In the genomic region with DNA sequence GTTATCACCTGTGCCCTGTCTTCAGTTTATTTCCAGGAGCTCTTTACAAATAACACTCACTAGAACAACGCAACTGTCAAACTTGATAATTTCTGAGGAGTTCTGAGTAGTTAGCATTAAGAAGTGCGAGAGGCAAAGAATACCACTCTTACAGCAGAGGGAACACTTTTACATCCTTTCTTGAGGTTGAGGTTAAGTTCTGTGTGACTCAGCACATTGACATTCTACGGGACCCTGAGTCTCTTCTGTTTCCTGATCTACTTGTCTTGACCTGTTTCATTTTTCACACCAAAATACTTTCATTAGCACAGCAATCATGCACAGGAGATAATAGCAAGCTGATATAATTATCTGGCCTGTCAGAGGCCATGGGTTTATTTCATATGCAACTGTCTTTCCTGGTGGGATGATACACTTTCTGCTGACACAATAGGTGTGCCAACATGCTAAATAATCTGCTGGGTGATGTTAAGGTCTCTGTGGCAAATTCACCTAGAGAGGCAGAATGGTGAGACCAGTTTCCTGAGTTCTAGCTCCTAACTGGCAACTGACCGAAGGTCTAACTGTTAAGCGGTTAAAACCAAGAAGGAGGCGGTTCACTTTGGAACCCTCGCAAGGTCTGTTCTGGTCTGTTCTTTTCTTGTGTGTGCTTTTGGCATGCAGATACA, we compare ENCODE assay signal across 16 mouse cellular contexts. TPM values are rescaled to one million over a fixed set of nuclear protein-coding genes. Genes with fewer than 3 reads are reported as not detected.
DNase-seq lines count a peak whose midpoint lies in the region; ATAC-seq and TF ChIP-seq lines count a peak whose summit lies in the region.
"Had no signal": no experiment of that assay in that cellular context is flagged by ENCODE, and none has a peak within 500 bp of the region (broad histone marks: within the 10 kb centered on the region; RNA-seq: fewer than 3 reads in every experiment).

No protein-coding gene starts in this region.

- no peak for TF ChIP-seq RAD21 in MEL (IDR thresholded peaks at IDR 0.05; ENCODE audit: low read depth, low read length)

- H3K36me3 ChIP-seq in heart, embryonic 16.5 days (ENCODE audit: control insufficient read depth, insufficient read depth): no peaks in the 10 kb centered on the region
- peaks cover 3 to 78% of the 10 kb centered on the region in 2 experiments; a peak in 3 of 4 replicates for H3K36me3 ChIP-seq in MEL (ENCODE audit: control insufficient read depth in 1 of 2, insufficient read depth in 2 of 2, low read length in 2 of 2)
- H3K36me3 ChIP-seq: neural tube, embryonic 15.5 days had no signal

- H3K9ac ChIP-seq in heart, embryonic 16.5 days (ENCODE audit: low read length): no peak overlapping the region
- H3K9ac ChIP-seq in MEL (ENCODE audit: control insufficient read depth, low read depth, low read length, poor library complexity, severe bottlenecking): peak overlapping the region; percentile 69
- H3K9ac ChIP-seq: neural tube, embryonic 15.5 days had no signal

- no peak for TF ChIP-seq CTCF in MEL (IDR thresholded peaks at IDR 0.05 in 2 of 3, conservative IDR thresholded peaks at IDR 0.05 in 1 of 3; ENCODE audit: control insufficient read depth in 1 of 3, insufficient read depth in 1 of 3, low read depth in 2 of 3, low read length in 3 of 3, poor library complexity in 1 of 3, severe bottlenecking in 1 of 3)

- TF ChIP-seq POLR2A in MEL (IDR thresholded peaks at IDR 0.05; ENCODE audit: control insufficient read depth in 1 of 2, insufficient read depth in 1 of 2, low read depth in 1 of 2, low read length in 2 of 2, poor library complexity in 1 of 2): peak in 1 of 2 experiments; percentile 52; a peak in 2 of 4 replicates

- H3K9me3 ChIP-seq in heart, embryonic 16.5 days (replicated peaks; ENCODE audit: control insufficient read depth, low read length): no peaks in the 10 kb centered on the region
- H3K9me3 ChIP-seq in MEL (replicated peaks; ENCODE audit: insufficient read depth, low read length): no peaks in the 10 kb centered on the region
- H3K9me3 ChIP-seq: neural tube, embryonic 15.5 days had no signal

- H3K27me3 ChIP-seq in heart, embryonic 16.5 days (ENCODE audit: control insufficient read depth, insufficient read depth, low read length): no peaks in the 10 kb centered on the region
- no peaks in the 10 kb centered on the region for H3K27me3 ChIP-seq in MEL (ENCODE audit: control insufficient read depth in 1 of 2, insufficient read depth in 2 of 2, low read length in 2 of 2)
- H3K27me3 ChIP-seq: neural tube, embryonic 15.5 days had no signal

- ATAC-seq in heart, embryonic 16.5 days (replicated peaks; ENCODE audit: extremely low read depth, insufficient read depth, low FRiP score): no peak
- ATAC-seq in granulocyte monocyte progenitor cell, adult 5-6 weeks (replicated peaks; ENCODE audit: poor library complexity, severe bottlenecking): peak; percentile 80

- no peak overlapping the region for H3K4me2 ChIP-seq in heart, embryonic 16.5 days (ENCODE audit: low read depth, low read length)
- H3K4me2 ChIP-seq: neural tube, embryonic 15.5 days had no signal

- WGBS in heart, embryonic 16.5 days: 75% methylated on average over 7 of the region's 7 CpGs

- H3K79me2 ChIP-seq in MEL (ENCODE audit: control insufficient read depth, insufficient read depth, low read length, poor library complexity): peaks cover 62% of the 10 kb centered on the region

- H3K4me3 ChIP-seq in heart, embryonic 16.5 days (ENCODE audit: low read length): no peak overlapping the region
- peak overlapping the region; percentile 36 to 53 for H3K4me3 ChIP-seq in MEL (ENCODE audit: control insufficient read depth in 1 of 2, insufficient read depth in 1 of 2, low read depth in 2 of 2, low read length in 2 of 2)
- H3K4me3 ChIP-seq: neural tube, embryonic 15.5 days had no signal

- no peak for DNase-seq in heart, adult 9 months (ENCODE audit: low spot score in 2 of 2)
- peak; percentile 51 for DNase-seq in 3T3-L1 (ENCODE audit: low read depth, low spot score)
- DNase-seq in MEL (ENCODE audit: low read depth, low spot score): peak; percentile 91
- no peak for DNase-seq in urinary bladder, postnatal 25 days (ENCODE audit: low spot score)
- DNase-seq in lung, postnatal 4 days: no peak
- DNase-seq: adrenal gland, postnatal 25 days; cerebellum, adult 11 months; embryo, embryonic 11 days; heart, postnatal 10 days; kidney, postnatal 4 days; thymus, postnatal 4 days had no signal

- peak; percentile 91 to 95 for TF ChIP-seq EP300 in MEL (IDR thresholded peaks at IDR 0.05; ENCODE audit: low read depth in 1 of 2, low read length in 2 of 2)

- peak overlapping the region; percentile 39; the same call in 1 of the 2 replicates for H3K27ac ChIP-seq in heart, embryonic 16.5 days (ENCODE audit: low read length)
- H3K27ac ChIP-seq in MEL (ENCODE audit: control insufficient read depth, low read depth, low read length): peak overlapping the region; percentile 96
- H3K27ac ChIP-seq: macrophage; neural tube, embryonic 15.5 days had no signal

- H3K4me1 ChIP-seq in heart, embryonic 16.5 days (ENCODE audit: control insufficient read depth, insufficient read depth, low read length): peaks cover 60% of the 10 kb centered on the region
- H3K4me1 ChIP-seq in MEL (ENCODE audit: control insufficient read depth in 1 of 2, insufficient read depth in 2 of 2, low read length in 2 of 2): peaks cover 31 to 34% of the 10 kb centered on the region in 2 experiments

TF ChIP-seq in MEL, 35 proteins besides CTCF, POLR2A, EP300 and RAD21 (continues in another document):
- peak; percentile 89 for TF ChIP-seq MYB (IDR thresholded peaks at IDR 0.05; ENCODE audit: low read depth, low read length)
- peak; percentile 70 for TF ChIP-seq MXI1 (IDR thresholded peaks at IDR 0.05; ENCODE audit: low read depth, low read length)
- no peak for TF ChIP-seq ZC3H11A (IDR thresholded peaks at IDR 0.05; ENCODE audit: low read depth, low read length)
- TF ChIP-seq KAT2A (conservative IDR thresholded peaks at IDR 0.05; ENCODE audit: low read depth, low read length): peak; percentile 39; the same call in 1 of the 2 replicates
- TF ChIP-seq ZMIZ1 (IDR thresholded peaks at IDR 0.05; ENCODE audit: low read depth, low read length): no peak
- TF ChIP-seq GABPA (IDR thresholded peaks at IDR 0.05; ENCODE audit: low read depth, low read length): peak; percentile 86
- TF ChIP-seq E2F4 (IDR thresholded peaks at IDR 0.05; ENCODE audit: borderline replicate concordance, low read depth, low read length): no peak
- TF ChIP-seq ETS1 (IDR thresholded peaks at IDR 0.05; ENCODE audit: low read depth, low read length): peak; percentile 96
- no peak for TF ChIP-seq SMC3 (IDR thresholded peaks at IDR 0.05; ENCODE audit: low read depth, low read length)
- TF ChIP-seq TBP (IDR thresholded peaks at IDR 0.05; ENCODE audit: low read depth, low read length): peak; percentile 58
- TF ChIP-seq POLR2AphosphoS5 (IDR thresholded peaks at IDR 0.05; ENCODE audit: borderline replicate concordance, low read depth, low read length): no peak
- no peak for TF ChIP-seq CHD2 (IDR thresholded peaks at IDR 0.05; ENCODE audit: low read length)
- no peak for TF ChIP-seq ELF1 (IDR thresholded peaks at IDR 0.05; ENCODE audit: low read depth, low read length)
- TF ChIP-seq MAFK (IDR thresholded peaks at IDR 0.05; ENCODE audit: borderline replicate concordance, low read depth, low read length): no peak
- no peak; the same call in 1 of the 2 replicates for TF ChIP-seq NELFE (IDR thresholded peaks at IDR 0.05; ENCODE audit: low read depth, low read length)
- TF ChIP-seq TAL1 (IDR thresholded peaks at IDR 0.05; ENCODE audit: low read length): no peak
- TF ChIP-seq BHLHE40 (IDR thresholded peaks at IDR 0.05; ENCODE audit: borderline replicate concordance, low read depth, low read length): peak; percentile 49; the same call in 1 of the 2 replicates
- no peak; the same call in 1 of the 2 replicates for TF ChIP-seq CHD1 (IDR thresholded peaks at IDR 0.05; ENCODE audit: low read depth, low read length)
- TF ChIP-seq MAZ (IDR thresholded peaks at IDR 0.05; ENCODE audit: low read depth, low read length): no peak
- TF ChIP-seq ZKSCAN1 (IDR thresholded peaks at IDR 0.05; ENCODE audit: low read depth, low read length): no peak
- TF ChIP-seq HCFC1 (IDR thresholded peaks at IDR 0.05; ENCODE audit: low read depth, low read length): 0 out of 2 replicates have a peak, but pooled peaks have one; percentile 14
- no peak for TF ChIP-seq NRF1 (IDR thresholded peaks at IDR 0.05; ENCODE audit: insufficient read depth, low read depth, low read length, poor library complexity, severe bottlenecking)
- peak; percentile 93 for TF ChIP-seq SIN3A (IDR thresholded peaks at IDR 0.05; ENCODE audit: low read length)
- peak; percentile 88 for TF ChIP-seq TCF12 (IDR thresholded peaks at IDR 0.05; ENCODE audit: low read depth, low read length)
- no peak for TF ChIP-seq USF2 (IDR thresholded peaks at IDR 0.05; ENCODE audit: borderline replicate concordance in 1 of 2, insufficient read depth in 1 of 2, low read depth in 1 of 2, low read length in 2 of 2)
- TF ChIP-seq JUND (IDR thresholded peaks at IDR 0.05; ENCODE audit: low read depth, low read length): 0 out of 2 replicates have a peak, but pooled peaks have one; percentile 31
- peak; percentile 94 for TF ChIP-seq GATA1 (IDR thresholded peaks at IDR 0.05; ENCODE audit: low read depth, low read length)
- no peak for TF ChIP-seq MEF2A (IDR thresholded peaks at IDR 0.05; ENCODE audit: extremely low read depth, insufficient replicate concordance, low read depth, low read length, poor library complexity, severe bottlenecking)
- TF ChIP-seq ZNF384 (IDR thresholded peaks at IDR 0.05; ENCODE audit: low read depth, low read length): no peak
- TF ChIP-seq RCOR1 (IDR thresholded peaks at IDR 0.05; ENCODE audit: low read depth, low read length): peak; percentile 69

RNA-seq across cellular contexts. Expression of gene E130114P18Rik, which starts 53.9 kb away (rescaled TPM):
- 0.47 and 0.75 TPM in 2 replicates for polyA plus RNA-seq in heart, embryonic 16.5 days (2015; fragmentation: Nextera tagmentation; extraction: Ambion mirVana)
- not detected in 2 replicates for total RNA-seq in MEL (2012; rRNA removed)
- not detected for polyA plus RNA-seq in MEL (2012; ENCODE audit: insufficient read depth in 1 of 2, insufficient read length in 2 of 2, low read depth in 1 of 2, low replicate concordance in 2 of 2, missing spikeins in 1 of 2)
- total RNA-seq in granulocyte monocyte progenitor cell, adult 5-6 weeks (2014; fragmentation: Nextera tagmentation): not detected in 2 replicates
- not detected in 2 replicates for total RNA-seq in granulocyte monocyte progenitor cell, adult 5-6 weeks (2017)
- total RNA-seq: liver, adult 2 months had no signal
- polyA plus RNA-seq: liver, adult 2 months; macrophage had no signal

RNA-seq across cellular contexts. Expression of gene Nfia, which starts 59.2 kb away (rescaled TPM):
- polyA plus RNA-seq in heart, embryonic 16.5 days (2015; fragmentation: Nextera tagmentation; extraction: Ambion mirVana): 37.3 and 42.0 TPM in 2 replicates
- 10.2 and 16.4 TPM in 2 replicates for total RNA-seq in MEL (2012; rRNA removed)
- 10 to 100 TPM; 13.4 to 20.5 TPM for polyA plus RNA-seq in MEL (2012; ENCODE audit: insufficient read depth in 1 of 2, insufficient read length in 2 of 2, low read depth in 1 of 2, low replicate concordance in 2 of 2, missing spikeins in 1 of 2)
- total RNA-seq in granulocyte monocyte progenitor cell, adult 5-6 weeks (2014; fragmentation: Nextera tagmentation): 5.6 and 14.0 TPM in 2 replicates
- total RNA-seq in granulocyte monocyte progenitor cell, adult 5-6 weeks (2017): 2.6 and 3.5 TPM in 2 replicates

Comparison
In these comparisons a context has a peak if more than half of its experiments do, and no peak if none do; other contexts are left out.
1. DNase-seq: peak in 3T3-L1 (single experiment) and MEL (single experiment); none in heart, adult 9 months (0 of 2), urinary bladder, postnatal 25 days (single experiment) and lung, postnatal 4 days (0 of 2).